Mouse (Mus musculus): ENCODE data around the gene Rps18.
"Not testable (repeated sequence)": the region's sequence is repeated elsewhere in the genome, so short reads cannot be mapped to it uniquely, and the experiment has no call there.

Rps18 gene

GRCm38 (mm10) chr17:33904835-33905234 is 51.0 kb downstream of the Rps18 start, which contains the start of gene Platr17:
Gene Platr17 (plus strand): TSS chr17:33905135.
- DNase-seq (ENCODE audit: low spot score in 2 of 2), result not testable (repeated sequence)

- not testable (repeated sequence) for DNase-seq (ENCODE audit: low spot score in 2 of 2)
These were observed 51.7 kb downstream of the Rps18 start for GRCm38 (mm10) chr17:33903911-33904651.

- no peak for DNase-seq (ENCODE audit: low spot score in 2 of 2)
These were observed 53.3 kb downstream of the Rps18 start for GRCm38 (mm10) chr17:33902491-33902890.

- DNase-seq (ENCODE audit: low spot score in 2 of 2), result no peak
These were observed 53.7 kb downstream of the Rps18 start for GRCm38 (mm10) chr17:33902079-33902478.

Measured in cerebellum, postnatal 4 days (tissue).